Mouse (Mus musculus) G1E (cell line): ENCODE measurements around the gene Cpne8. TPM values are rescaled to one million over a fixed set of nuclear protein-coding genes. Genes with fewer than 3 reads are reported as not detected.

Source experiments
- ATAC-seq: 2 replicates; pipeline ENCODE4 v1.8.0; 2016; ENCODE audit warnings: mild to moderate bottlenecking; ENCODE audit not compliant: insufficient number of reproducible peaks, poor library complexity, low FRiP score, severe bottlenecking; ENCODE audit errors: extremely low read depth
- DNase-seq: peaks from one replicate; pipeline ENCODE4 v3.0.0; 2012; ENCODE audit warnings: low spot score
- H3K27me3 ChIP-seq: 2 replicates; pipeline ENCODE4 v1.6.1; 2012; ENCODE audit warnings: mild to moderate bottlenecking, low read length, inconsistent platforms; ENCODE audit not compliant: insufficient read depth
- H3K36me3 ChIP-seq: replicated peaks from 2 replicates; pipeline ENCODE3; 2012; ENCODE audit warnings: mild to moderate bottlenecking, inconsistent platforms
- H3K4me1 ChIP-seq: 2 replicates; pipeline ENCODE4 v1.6.1; 2012; ENCODE audit warnings: low read depth, low read length, inconsistent platforms, mixed read lengths; ENCODE audit not compliant: insufficient read depth
- H3K4me3 ChIP-seq: 2 replicates; pipeline ENCODE4 v1.5.1; 2012; ENCODE audit warnings: low read depth, mild to moderate bottlenecking, inconsistent platforms, low read length, moderate library complexity, mixed read lengths
- H3K9me3 ChIP-seq: replicated peaks from 2 replicates; pipeline ENCODE4 v1.6.1; 2012; ENCODE audit warnings: inconsistent platforms
- CTCF ChIP-seq: IDR thresholded peaks from 2 replicates; pipeline ENCODE4 v1.5.1; 2012; ENCODE audit warnings: low read depth, low read length, inconsistent platforms, mixed read lengths
- GATA1 ChIP-seq: IDR thresholded peaks from 2 replicates; pipeline ENCODE4 v1.6.1; 2012; ENCODE audit warnings: borderline replicate concordance, low read length, inconsistent platforms, mixed read lengths
- GATA2 ChIP-seq: IDR thresholded peaks from 2 replicates; pipeline ENCODE4 v1.6.1; 2012; ENCODE audit warnings: low read depth, low read length, inconsistent platforms, borderline replicate concordance
- POLR2AphosphoS5 ChIP-seq: IDR thresholded peaks from 2 replicates; pipeline ENCODE4 v1.6.1; 2012; ENCODE audit warnings: low read depth, low read length, inconsistent platforms; ENCODE audit not compliant: insufficient replicate concordance
- TAL1 ChIP-seq: conservative IDR thresholded peaks from 2 replicates; pipeline ENCODE4 v1.6.1; 2012; ENCODE audit warnings: low read depth, low read length, inconsistent platforms, mixed read lengths
- polyA plus RNA-seq: library from polyadenylated mRNA; stranded (reverse); fragments of >175 nt; gene quantifications from 2 replicates; pipeline ENCODE4 v1.2.3, GENCODE M21; 2012
- total RNA-seq, 2 experiments: library from RNA; stranded (forward) in 1 of 2; stranded (reverse) in 1 of 2; fragments of 200-1000 nt in 1 of 2; fragments of >200 nt in 1 of 2; fragmentation: Nextera tagmentation in 1 of 2; gene quantifications; 2 replicates each; pipeline ENCODE4 v1.2.3; 2014 to 2017

The Cpne8 gene
- total and polyA plus RNA-seq, 3 experiments = 0.05 TPM; not detected in 2

DNA sequence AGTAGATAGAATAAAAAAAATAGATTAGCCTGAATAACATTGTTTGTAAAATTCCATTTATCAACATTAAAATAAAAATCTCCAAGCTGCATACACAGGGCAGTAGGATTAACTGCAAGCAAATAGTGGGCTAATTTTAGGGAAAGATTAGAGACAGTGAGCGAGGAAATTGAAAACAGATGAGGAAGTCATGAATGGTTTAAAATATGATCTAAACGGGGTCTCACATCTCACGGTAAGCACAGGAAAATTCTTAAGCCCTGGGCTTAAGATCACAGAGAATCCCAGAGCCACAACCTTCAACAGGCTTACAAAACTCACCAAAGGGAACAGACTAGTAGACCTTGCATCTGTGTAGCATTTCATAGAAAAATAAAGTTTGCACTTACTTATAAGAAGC is 115.2 kb downstream of the Cpne8 start:
- Histone ChIP-seq H3K4me1 (no peaks in the 10 kb centered on the region), H3K27me3 (no peaks in the 10 kb centered on the region), H3K9me3 (peaks cover 6% of the 10 kb centered on the region), H3K36me3 (no peaks in the 10 kb centered on the region), H3K4me3 (no peak overlapping the region)
- DNase-seq = no peak
- ATAC-seq = no peak
- TF ChIP-seq POLR2AphosphoS5 (no peak), GATA2 (no peak), GATA1 (no peak), TAL1 (no peak), CTCF (no peak)

DNA sequence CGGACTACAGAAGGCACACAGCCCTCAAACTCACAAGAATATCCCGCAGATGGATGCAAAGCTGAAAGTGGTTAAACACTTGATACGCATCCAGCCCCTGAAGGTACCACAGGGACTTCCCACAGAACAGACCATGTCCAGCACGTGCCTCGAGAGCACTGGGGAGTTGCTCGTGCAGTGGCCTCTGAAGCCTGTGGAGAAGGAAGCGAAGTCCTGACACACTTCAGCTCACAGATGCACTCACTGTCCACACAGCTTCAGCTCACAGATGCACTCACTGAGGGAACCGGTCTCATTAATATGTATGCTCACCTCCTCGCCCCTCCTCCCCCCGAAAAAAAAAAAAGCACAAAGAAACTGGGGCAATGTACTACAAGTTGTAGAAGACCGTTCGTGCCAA is 117.6 kb downstream of the Cpne8 start:
- H3K36me3 ChIP-seq = no peaks in the 10 kb centered on the region
- ATAC-seq (no peak), DNase-seq (no peak)
- peaks cover 9% of the 10 kb centered on the region for H3K9me3 ChIP-seq
- H3K4me1 ChIP-seq = no peaks in the 10 kb centered on the region
- H3K27me3 ChIP-seq = no peaks in the 10 kb centered on the region
- H3K4me3 ChIP-seq = no peak overlapping the region
- TF ChIP-seq GATA2 (no peak), TAL1 (no peak), POLR2AphosphoS5 (no peak), GATA1 (no peak), CTCF (no peak)

DNA sequence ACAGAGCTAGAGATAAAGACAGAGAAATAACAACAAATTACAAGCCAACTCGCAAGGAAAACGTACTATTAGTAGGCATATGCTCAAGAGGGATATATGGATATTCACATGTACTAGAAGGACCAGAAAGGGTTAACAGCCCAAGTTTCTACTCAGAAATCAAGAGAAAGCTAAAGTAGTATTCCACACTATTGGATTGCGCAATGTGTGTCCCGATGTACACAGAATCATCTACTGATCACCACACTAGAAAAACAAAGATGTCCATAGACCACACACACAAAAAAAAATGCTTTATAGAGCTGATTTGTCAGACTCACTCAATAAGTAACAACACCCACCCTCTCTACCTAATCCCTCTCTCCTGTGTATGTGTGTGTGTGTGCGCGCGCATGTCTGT is 130.6 kb downstream of the Cpne8 start:
- no peaks in the 10 kb centered on the region for H3K4me1 ChIP-seq
- peaks cover 8% of the 10 kb centered on the region for H3K9me3 ChIP-seq
- no peak overlapping the region for H3K4me3 ChIP-seq
- DNase-seq (no peak), ATAC-seq (no peak)
- H3K27me3 ChIP-seq = no peaks in the 10 kb centered on the region
- TF ChIP-seq GATA1 (no peak), CTCF (no peak), GATA2 (no peak), TAL1 (no peak), POLR2AphosphoS5 (no peak)
- no peaks in the 10 kb centered on the region for H3K36me3 ChIP-seq

DNA sequence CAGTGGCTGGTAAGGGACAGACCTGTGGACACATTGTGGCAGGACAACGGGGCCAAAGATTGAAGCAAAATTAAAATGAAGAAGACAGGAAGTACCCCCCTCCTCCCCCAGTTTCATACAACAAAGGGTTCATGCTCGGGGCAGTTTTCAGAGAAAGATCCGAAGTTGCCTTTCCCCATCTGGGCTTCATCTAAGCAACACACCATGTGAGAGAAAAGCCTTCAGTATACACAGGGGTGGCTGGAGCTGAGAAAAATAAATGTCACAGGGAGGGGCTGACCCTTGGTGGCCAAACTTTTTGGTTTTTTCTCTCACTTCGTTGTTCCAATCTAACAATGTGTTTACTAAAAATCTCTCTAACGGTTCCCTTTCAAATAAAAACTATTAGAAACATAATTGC is 135.8 kb downstream of the Cpne8 start:
- Histone ChIP-seq H3K9me3 (peaks cover 8% of the 10 kb centered on the region; the same call in 1 of the 2 replicates), H3K4me3 (no peak overlapping the region), H3K4me1 (no peaks in the 10 kb centered on the region), H3K36me3 (no peaks in the 10 kb centered on the region), H3K27me3 (no peaks in the 10 kb centered on the region)
- no peak for ATAC-seq
- no peak for TF ChIP-seq GATA2
- no peak for TF ChIP-seq TAL1
- TF ChIP-seq GATA1 = no peak
- TF ChIP-seq CTCF = no peak
- TF ChIP-seq POLR2AphosphoS5 = no peak
- DNase-seq = no peak

DNA sequence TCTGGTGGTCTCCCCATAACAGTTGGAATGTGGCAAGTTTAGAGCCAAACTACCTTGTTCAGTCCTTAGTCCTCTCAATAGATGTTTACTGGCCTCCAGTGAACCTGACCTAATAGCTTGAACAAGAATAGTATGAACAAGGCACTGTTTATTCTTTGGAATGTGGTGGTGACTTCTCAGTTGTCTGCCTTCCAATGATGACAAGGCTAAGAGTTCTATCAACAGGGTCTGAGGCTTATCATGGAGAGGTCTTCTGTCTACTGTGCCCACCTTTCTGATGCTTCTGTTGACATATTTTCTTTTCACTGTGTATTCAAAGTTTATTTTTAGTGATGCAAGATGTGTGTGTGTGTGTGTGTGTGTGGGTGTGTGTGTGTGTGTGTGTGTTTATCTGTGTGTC is 137.1 kb downstream of the Cpne8 start:
- ATAC-seq (no peak), DNase-seq (no peak)
- no peak overlapping the region for H3K4me3 ChIP-seq
- H3K27me3 ChIP-seq = no peaks in the 10 kb centered on the region
- no peaks in the 10 kb centered on the region for H3K36me3 ChIP-seq
- TF ChIP-seq TAL1 (no peak), POLR2AphosphoS5 (no peak), GATA2 (no peak), GATA1 (no peak), CTCF (no peak)
- no peaks in the 10 kb centered on the region for H3K4me1 ChIP-seq
- peaks cover 8% of the 10 kb centered on the region; the same call in 1 of the 2 replicates for H3K9me3 ChIP-seq

DNA sequence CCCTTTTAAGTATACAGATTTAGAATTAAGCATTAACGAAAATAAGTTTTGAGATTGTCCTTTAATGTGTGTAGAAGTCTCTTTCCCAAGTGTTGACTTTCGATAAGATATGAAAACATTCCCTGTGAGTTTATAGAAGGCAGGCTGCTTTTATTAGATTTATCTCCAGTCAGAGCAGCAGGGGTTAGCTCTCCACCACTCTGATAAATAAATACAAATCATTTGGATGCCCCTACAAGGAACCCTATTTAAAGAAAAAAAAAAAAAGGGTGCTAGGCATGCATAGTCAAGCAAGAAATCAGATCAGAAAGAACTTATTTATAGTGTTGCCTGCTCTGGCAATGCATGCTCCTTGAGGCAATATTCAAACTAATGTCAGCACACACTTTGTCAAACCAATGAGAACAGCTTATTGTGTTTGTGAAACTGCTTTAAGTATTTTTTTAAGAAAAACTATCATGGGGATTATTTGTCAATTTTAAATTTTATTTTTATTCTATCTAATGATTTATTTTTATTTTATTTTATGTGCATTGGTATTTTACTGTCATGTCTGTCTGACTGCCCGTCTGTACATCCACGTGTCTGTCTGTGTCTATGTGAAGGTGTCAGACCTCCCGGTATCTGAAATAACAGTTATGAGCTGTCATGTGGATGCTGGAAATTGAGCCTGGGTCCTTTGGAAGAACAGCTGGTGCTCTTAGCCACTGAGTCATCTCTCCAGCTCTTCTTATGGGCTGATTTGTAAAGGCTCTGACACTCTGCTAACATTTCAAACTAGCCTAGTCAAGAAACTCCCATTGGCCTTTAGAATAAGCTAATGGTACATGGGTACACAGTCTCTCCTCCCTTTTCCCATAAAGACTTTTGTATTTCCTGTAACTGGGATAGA is 142.7 kb downstream of the Cpne8 start:
- ATAC-seq = no peak
- no peak for TF ChIP-seq GATA2
- TF ChIP-seq GATA1 = no peak
- no peak for TF ChIP-seq CTCF
- no peak for TF ChIP-seq POLR2AphosphoS5
- no peak for TF ChIP-seq TAL1
- H3K36me3 ChIP-seq = no peaks in the 10 kb centered on the region

DNA sequence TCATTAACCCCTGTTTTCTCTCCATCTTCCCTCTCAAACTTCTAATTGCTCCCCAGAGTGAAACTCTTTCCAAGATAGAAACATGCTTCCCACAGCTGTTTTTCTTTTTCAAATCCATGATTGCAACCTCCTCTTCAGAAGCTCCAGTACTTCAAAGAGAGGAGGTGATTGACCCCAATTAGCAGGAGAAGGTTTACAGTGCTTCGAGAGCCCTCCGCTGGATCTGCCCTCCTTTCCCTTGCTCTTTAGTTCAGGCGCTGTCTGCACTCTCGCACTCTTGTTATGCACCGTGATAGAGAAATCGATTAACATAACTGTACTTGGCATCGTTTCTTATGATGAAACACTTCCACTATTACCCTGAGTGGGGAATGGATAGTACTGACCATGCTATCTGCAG is 143.5 kb downstream of the Cpne8 start:
- H3K36me3 ChIP-seq = no peaks in the 10 kb centered on the region
- ATAC-seq = no peak
- H3K9me3 ChIP-seq = peaks cover 6% of the 10 kb centered on the region; the same call in 1 of the 2 replicates
- TF ChIP-seq TAL1 = no peak
- no peak for TF ChIP-seq GATA1
- no peak for TF ChIP-seq POLR2AphosphoS5
- no peak for TF ChIP-seq CTCF
- DNase-seq = no peak
- no peaks in the 10 kb centered on the region for H3K27me3 ChIP-seq
- H3K4me1 ChIP-seq = no peaks in the 10 kb centered on the region
- H3K4me3 ChIP-seq = no peak overlapping the region

More for the DNA sequence above, 142.7 kb downstream of the Cpne8 start:
- Histone ChIP-seq H3K4me3 (no peak overlapping the region), H3K27me3 (no peaks in the 10 kb centered on the region), H3K9me3 (peaks cover 6% of the 10 kb centered on the region; the same call in 1 of the 2 replicates), H3K4me1 (no peaks in the 10 kb centered on the region)
- no peak for DNase-seq
